Mouse (Mus musculus): ENCODE measurements around the gene Osbpl10. TPM values are rescaled to one million over a fixed set of nuclear protein-coding genes. Genes with fewer than 3 reads are reported as not detected.

Gene Osbpl10
- polyA plus RNA-seq, 1 experiment from 2014 or later, result 3.5 TPM

GRCm38 (mm10) chr9:115233721-115234120, 255.4 kb downstream of the Osbpl10 start:
- H3K4me3 ChIP-seq (ENCODE audit: low read length), result no peak overlapping the region
- no peak overlapping the region for H3K9ac ChIP-seq (ENCODE audit: low read depth, low read length)
- no peak for ATAC-seq
- H3K36me3 ChIP-seq (ENCODE audit: control insufficient read depth, insufficient read depth, low read length), result peaks cover 2% of the 10 kb centered on the region; the same call in 1 of the 2 replicates
- H3K4me2 ChIP-seq (ENCODE audit: low read length), result no peak overlapping the region
- H3K9me3 ChIP-seq (ENCODE audit: control insufficient read depth, low read length), result no peaks in the 10 kb centered on the region
- H3K4me1 ChIP-seq (ENCODE audit: control insufficient read depth, insufficient read depth, low read depth, low read length), result no peaks in the 10 kb centered on the region
- H3K27me3 ChIP-seq (replicated peaks; ENCODE audit: control insufficient read depth, insufficient read depth, low read length), result no peaks in the 10 kb centered on the region
- no peak overlapping the region for H3K27ac ChIP-seq (ENCODE audit: low read depth, low read length)
- 90% methylated on average over 5 of the region's 5 CpGs for WGBS

- ATAC-seq, result no peak
- H3K27ac ChIP-seq (ENCODE audit: low read depth, low read length), result no peak overlapping the region
- no peaks in the 10 kb centered on the region for H3K9me3 ChIP-seq (ENCODE audit: control insufficient read depth, low read length)
- no peaks in the 10 kb centered on the region for H3K4me1 ChIP-seq (ENCODE audit: control insufficient read depth, insufficient read depth, low read depth, low read length)
- no peak overlapping the region for H3K4me2 ChIP-seq (ENCODE audit: low read length)
- no peak overlapping the region for H3K4me3 ChIP-seq (ENCODE audit: low read length)
- H3K36me3 ChIP-seq (ENCODE audit: control insufficient read depth, insufficient read depth, low read length), result peaks cover 2% of the 10 kb centered on the region; the same call in 1 of the 2 replicates
- no peaks in the 10 kb centered on the region for H3K27me3 ChIP-seq (replicated peaks; ENCODE audit: control insufficient read depth, insufficient read depth, low read length)
- 93% methylated on average over 2 of the region's 2 CpGs for WGBS
- no peak overlapping the region for H3K9ac ChIP-seq (ENCODE audit: low read depth, low read length)
Observed at GRCm38 (mm10) chr9:115234561-115234960, 256.2 kb downstream of the Osbpl10 start.

DNA sequence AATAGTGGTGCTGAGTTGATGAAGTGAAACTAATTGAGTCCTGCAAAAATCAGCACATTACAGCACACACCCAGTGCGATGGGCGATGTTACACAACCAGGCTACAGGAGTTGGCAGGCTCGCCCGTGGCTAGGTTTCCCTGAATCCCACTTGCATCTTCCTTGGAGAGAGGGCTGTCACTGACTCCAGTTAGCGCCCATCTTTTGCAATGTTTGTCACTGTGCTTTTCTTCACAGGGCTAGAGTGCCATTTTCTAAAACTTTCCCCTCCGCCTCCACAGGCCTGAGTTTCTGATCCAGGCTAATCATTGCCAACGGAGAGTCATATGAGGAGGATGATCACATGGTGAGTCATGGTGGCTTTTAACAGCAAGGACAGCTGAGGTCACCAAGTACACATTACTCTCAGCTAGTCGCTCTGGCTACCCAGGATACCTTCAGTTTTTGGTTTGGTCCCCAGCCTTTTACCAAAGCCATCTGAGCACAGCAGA, 258.0 kb downstream of the Osbpl10 start:
- Histone ChIP-seq H3K9ac (ENCODE audit: low read depth, low read length) (no peak overlapping the region), H3K27me3 (replicated peaks; ENCODE audit: control insufficient read depth, insufficient read depth, low read length) (no peaks in the 10 kb centered on the region), H3K4me1 (ENCODE audit: control insufficient read depth, insufficient read depth, low read depth, low read length) (no peaks in the 10 kb centered on the region), H3K4me3 (ENCODE audit: low read length) (no peak overlapping the region), H3K4me2 (ENCODE audit: low read length) (no peak overlapping the region), H3K27ac (ENCODE audit: low read depth, low read length) (no peak overlapping the region), H3K9me3 (ENCODE audit: control insufficient read depth, low read length) (no peaks in the 10 kb centered on the region), H3K36me3 (ENCODE audit: control insufficient read depth, insufficient read depth, low read length) (peaks cover 13% of the 10 kb centered on the region; the same call in 1 of the 2 replicates)
- WGBS, result 85% methylated on average over 8 of the region's 8 CpGs
- ATAC-seq, result no peak

DNA sequence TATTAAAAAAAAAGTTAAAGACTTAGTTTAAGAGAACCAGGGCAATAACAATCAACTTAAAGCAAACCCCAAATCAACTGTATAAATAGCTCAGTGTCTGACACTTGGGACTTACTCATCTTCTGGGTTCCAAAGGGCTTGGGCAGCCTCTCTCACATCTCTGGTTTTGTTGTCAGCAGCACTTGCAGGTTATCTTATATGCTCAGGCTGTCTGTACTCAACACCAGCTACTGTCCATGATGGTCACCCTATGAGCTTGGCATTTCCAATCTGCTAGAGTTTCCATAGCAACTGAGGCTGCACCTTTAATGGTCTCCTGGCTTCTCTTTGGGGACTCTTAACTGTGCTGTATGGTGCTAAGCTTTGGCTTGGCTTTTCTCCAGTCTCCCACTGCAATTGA, 259.6 kb downstream of the Osbpl10 start:
- no peak for ATAC-seq
- H3K27me3 ChIP-seq (replicated peaks; ENCODE audit: control insufficient read depth, insufficient read depth, low read length), result no peaks in the 10 kb centered on the region
- H3K9me3 ChIP-seq (ENCODE audit: control insufficient read depth, low read length), result no peaks in the 10 kb centered on the region
- H3K36me3 ChIP-seq (ENCODE audit: control insufficient read depth, insufficient read depth, low read length), result peaks cover 15% of the 10 kb centered on the region
- H3K4me2 ChIP-seq (ENCODE audit: low read length), result no peak overlapping the region
- H3K9ac ChIP-seq (ENCODE audit: low read depth, low read length), result no peak overlapping the region
- no peak overlapping the region for H3K27ac ChIP-seq (ENCODE audit: low read depth, low read length)
- H3K4me1 ChIP-seq (ENCODE audit: control insufficient read depth, insufficient read depth, low read depth, low read length), result no peaks in the 10 kb centered on the region
- H3K4me3 ChIP-seq (ENCODE audit: low read length), result no peak overlapping the region

DNA sequence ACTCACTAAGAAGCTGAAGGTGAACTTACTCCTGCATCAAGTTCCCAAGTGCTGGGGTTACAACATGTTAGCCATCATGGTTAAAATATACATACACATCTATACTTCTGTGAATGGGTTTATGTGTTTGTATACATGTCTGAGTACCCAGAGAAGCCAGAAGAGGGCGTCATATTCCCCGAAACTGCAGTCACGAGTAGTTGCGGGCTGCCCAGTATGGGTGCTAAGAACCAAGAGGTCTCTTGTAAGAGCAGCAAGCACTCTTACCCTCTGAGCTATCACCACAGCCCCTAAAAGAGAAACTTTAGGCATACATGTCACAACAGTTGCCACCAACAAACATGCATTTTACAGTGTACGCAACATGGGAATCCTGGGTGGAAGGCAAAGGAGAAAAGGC, 261.5 kb downstream of the Osbpl10 start:
- Histone ChIP-seq H3K4me1 (ENCODE audit: control insufficient read depth, insufficient read depth, low read depth, low read length) (no peaks in the 10 kb centered on the region), H3K27ac (ENCODE audit: low read depth, low read length) (no peak overlapping the region), H3K36me3 (ENCODE audit: control insufficient read depth, insufficient read depth, low read length) (peaks cover 23% of the 10 kb centered on the region), H3K4me3 (ENCODE audit: low read length) (no peak overlapping the region), H3K27me3 (replicated peaks; ENCODE audit: control insufficient read depth, insufficient read depth, low read length) (no peaks in the 10 kb centered on the region), H3K9me3 (ENCODE audit: control insufficient read depth, low read length) (no peaks in the 10 kb centered on the region), H3K4me2 (ENCODE audit: low read length) (no peak overlapping the region), H3K9ac (ENCODE audit: low read depth, low read length) (no peak overlapping the region)
- no peak for ATAC-seq
- 95% methylated on average over 5 of the region's 5 CpGs for WGBS

DNA sequence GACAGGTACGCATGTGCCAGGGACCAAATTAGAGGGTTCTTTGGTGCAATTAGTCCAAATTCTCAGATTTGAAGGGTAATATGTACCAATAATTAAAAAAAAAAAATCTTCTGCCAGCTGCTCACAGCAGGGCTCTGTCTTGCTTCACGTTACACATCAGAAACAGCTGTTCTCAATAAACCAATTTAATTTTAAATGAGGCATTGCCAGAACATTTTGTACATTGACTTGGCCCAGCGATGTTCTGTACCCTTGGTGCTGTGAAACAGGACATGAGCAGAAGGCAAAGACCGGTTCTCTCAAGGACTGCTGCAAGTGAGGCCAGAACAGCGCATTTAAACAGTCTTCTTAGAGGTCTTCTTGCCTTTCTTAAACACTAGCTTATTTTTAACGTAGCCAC, 265.3 kb downstream of the Osbpl10 start:
- Histone ChIP-seq H3K4me2 (ENCODE audit: low read length) (no peak overlapping the region), H3K9ac (ENCODE audit: low read depth, low read length) (no peak overlapping the region), H3K4me1 (ENCODE audit: control insufficient read depth, insufficient read depth, low read depth, low read length) (no peaks in the 10 kb centered on the region), H3K9me3 (ENCODE audit: control insufficient read depth, low read length) (no peaks in the 10 kb centered on the region), H3K27me3 (replicated peaks; ENCODE audit: control insufficient read depth, insufficient read depth, low read length) (no peaks in the 10 kb centered on the region), H3K36me3 (ENCODE audit: control insufficient read depth, insufficient read depth, low read length) (peaks cover 38% of the 10 kb centered on the region), H3K27ac (ENCODE audit: low read depth, low read length) (no peak overlapping the region), H3K4me3 (ENCODE audit: low read length) (no peak overlapping the region)
- WGBS, result 72% methylated on average over 6 of the region's 6 CpGs
- no peak for ATAC-seq

DNA sequence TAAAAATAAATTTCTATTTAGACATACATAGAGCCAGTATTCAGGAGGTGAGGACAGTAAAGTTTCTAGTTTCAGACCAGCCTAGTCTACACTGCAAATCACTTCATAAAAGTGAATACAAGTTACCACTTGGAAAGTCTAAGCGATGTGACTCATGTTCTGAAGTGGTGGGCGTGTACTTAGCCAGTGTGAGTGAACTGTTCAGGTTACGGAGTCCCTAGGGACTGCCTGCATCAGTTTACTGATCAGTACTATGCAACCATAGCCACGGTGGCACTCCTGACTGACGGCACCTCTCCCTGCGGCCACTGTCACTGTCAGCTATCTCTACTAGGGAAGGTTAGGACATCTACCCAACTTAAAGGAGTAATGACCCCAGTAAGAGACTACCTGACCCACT, 266.7 kb downstream of the Osbpl10 start:
- WGBS, result 89% methylated on average over 6 of the region's 6 CpGs
- no peak for ATAC-seq
- H3K27ac ChIP-seq (ENCODE audit: low read depth, low read length), result no peak overlapping the region
- no peak overlapping the region for H3K9ac ChIP-seq (ENCODE audit: low read depth, low read length)
- no peaks in the 10 kb centered on the region for H3K4me1 ChIP-seq (ENCODE audit: control insufficient read depth, insufficient read depth, low read depth, low read length)
- H3K4me2 ChIP-seq (ENCODE audit: low read length), result no peak overlapping the region
- H3K4me3 ChIP-seq (ENCODE audit: low read length), result no peak overlapping the region
- no peaks in the 10 kb centered on the region for H3K27me3 ChIP-seq (replicated peaks; ENCODE audit: control insufficient read depth, insufficient read depth, low read length)
- peaks cover 43% of the 10 kb centered on the region for H3K36me3 ChIP-seq (ENCODE audit: control insufficient read depth, insufficient read depth, low read length)
- no peaks in the 10 kb centered on the region for H3K9me3 ChIP-seq (ENCODE audit: control insufficient read depth, low read length)

DNA sequence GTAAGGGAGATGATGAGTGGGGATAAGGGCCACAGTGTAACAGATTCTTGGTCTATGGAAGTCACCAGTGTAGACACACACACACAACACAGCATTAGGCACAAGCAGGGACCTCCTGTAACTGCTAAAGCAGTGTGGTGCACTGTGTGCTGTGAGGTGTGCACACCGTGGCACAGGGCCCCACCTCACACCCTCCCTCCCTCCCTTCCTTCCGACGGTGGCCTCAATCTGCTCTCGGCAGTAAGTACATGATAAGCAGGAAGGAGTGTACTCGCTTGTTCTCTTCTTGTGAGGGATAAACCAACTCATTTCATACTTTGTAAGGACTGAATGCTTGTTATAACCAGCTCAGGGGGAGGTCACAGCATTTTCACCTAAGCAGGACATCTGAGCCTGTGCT, 270.8 kb downstream of the Osbpl10 start:
- 85% methylated on average over 5 of the region's 5 CpGs for WGBS
- no peak for ATAC-seq

GRCm38 (mm10) chr9:115257733-115258286, 279.4 kb downstream of the Osbpl10 start:
- no peak overlapping the region for H3K4me3 ChIP-seq (ENCODE audit: low read length)
- no peak overlapping the region for H3K4me2 ChIP-seq (ENCODE audit: low read length)
- H3K36me3 ChIP-seq (ENCODE audit: control insufficient read depth, insufficient read depth, low read length), result peaks cover 11% of the 10 kb centered on the region
- H3K9me3 ChIP-seq (ENCODE audit: control insufficient read depth, low read length), result no peaks in the 10 kb centered on the region
- no peaks in the 10 kb centered on the region for H3K27me3 ChIP-seq (replicated peaks; ENCODE audit: control insufficient read depth, insufficient read depth, low read length)
- WGBS, result 77% methylated on average over 6 of the region's 6 CpGs
- no peak overlapping the region for H3K9ac ChIP-seq (ENCODE audit: low read depth, low read length)
- ATAC-seq, result no peak
- no peak overlapping the region for H3K27ac ChIP-seq (ENCODE audit: low read depth, low read length)
- H3K4me1 ChIP-seq (ENCODE audit: control insufficient read depth, insufficient read depth, low read depth, low read length), result no peaks in the 10 kb centered on the region

More for the DNA sequence above, 270.8 kb downstream of the Osbpl10 start:
- no peaks in the 10 kb centered on the region for H3K27me3 ChIP-seq (replicated peaks; ENCODE audit: control insufficient read depth, insufficient read depth, low read length)
- H3K4me2 ChIP-seq (ENCODE audit: low read length), result no peak overlapping the region
- no peaks in the 10 kb centered on the region for H3K4me1 ChIP-seq (ENCODE audit: control insufficient read depth, insufficient read depth, low read depth, low read length)
- H3K9ac ChIP-seq (ENCODE audit: low read depth, low read length), result no peak overlapping the region
- H3K9me3 ChIP-seq (ENCODE audit: control insufficient read depth, low read length), result no peaks in the 10 kb centered on the region
- no peak overlapping the region for H3K4me3 ChIP-seq (ENCODE audit: low read length)
- H3K36me3 ChIP-seq (ENCODE audit: control insufficient read depth, insufficient read depth, low read length), result peaks cover 35% of the 10 kb centered on the region
- H3K27ac ChIP-seq (ENCODE audit: low read depth, low read length), result no peak overlapping the region

GRCm38 (mm10) chr9:115259866-115260265, 281.5 kb downstream of the Osbpl10 start:
- H3K27me3 ChIP-seq (replicated peaks; ENCODE audit: control insufficient read depth, insufficient read depth, low read length), result no peaks in the 10 kb centered on the region
- no peaks in the 10 kb centered on the region for H3K4me1 ChIP-seq (ENCODE audit: control insufficient read depth, insufficient read depth, low read depth, low read length)
- no peak overlapping the region for H3K4me2 ChIP-seq (ENCODE audit: low read length)
- H3K9me3 ChIP-seq (ENCODE audit: control insufficient read depth, low read length), result no peaks in the 10 kb centered on the region
- no peak overlapping the region for H3K27ac ChIP-seq (ENCODE audit: low read depth, low read length)
- WGBS, result 88% methylated on average over 4 of the region's 4 CpGs
- no peak overlapping the region for H3K4me3 ChIP-seq (ENCODE audit: low read length)
- no peak overlapping the region for H3K9ac ChIP-seq (ENCODE audit: low read depth, low read length)
- H3K36me3 ChIP-seq (ENCODE audit: control insufficient read depth, insufficient read depth, low read length), result peaks cover 6% of the 10 kb centered on the region
- no peak for ATAC-seq

Measured in hindbrain, embryonic 16.5 days (tissue).